Mouse (Mus musculus): ENCODE results near the gene Tmem245. TPM values are rescaled to one million over a fixed set of nuclear protein-coding genes. Genes with fewer than 3 reads are reported as not detected.

Tmem245 gene
- polyA plus RNA-seq, 1 experiment from 2014 or later = 14.6 TPM

DNA sequence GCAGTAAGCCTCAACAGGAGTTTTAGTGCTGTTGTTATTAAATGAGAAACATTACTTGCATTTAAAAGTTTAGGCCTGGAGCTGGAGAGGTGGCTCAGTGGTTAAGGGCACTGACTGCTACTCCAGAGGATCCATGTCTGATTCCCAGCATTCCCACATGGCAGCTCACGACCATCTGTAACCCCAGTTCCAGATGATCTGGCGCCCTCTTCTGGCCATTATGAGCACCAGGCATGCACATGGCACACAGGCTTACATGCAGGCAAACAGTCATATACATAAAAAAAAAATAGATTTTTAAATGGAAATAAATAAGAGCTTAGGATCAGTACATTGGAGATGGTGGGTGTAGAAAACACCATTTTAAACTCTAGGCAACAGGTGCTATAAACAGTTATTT lies 103.3 kb downstream of the Tmem245 start:
- no peak for ATAC-seq (ENCODE audit: insufficient number of reproducible peaks, insufficient read depth, low FRiP score, low TSS enrichment, low read depth)

GRCm38 (mm10) chr4:56842501-56842900 lies 104.7 kb downstream of the Tmem245 start:
- Histone ChIP-seq H3K27ac (no peak overlapping the region), H3K9ac (replicated peaks) (no peak overlapping the region), H3K9me3 (peaks cover 7% of the 10 kb centered on the region), H3K4me1 (replicated peaks) (no peaks in the 10 kb centered on the region), H3K4me2 (no peak overlapping the region), H3K36me3 (peaks cover 61% of the 10 kb centered on the region), H3K4me3 (replicated peaks) (no peak overlapping the region), H3K27me3 (no peaks in the 10 kb centered on the region)
- no peak for ATAC-seq (ENCODE audit: insufficient number of reproducible peaks, insufficient read depth, low FRiP score, low TSS enrichment, low read depth)
- WGBS = 86% methylated on average over 7 of the region's 7 CpGs

More for the DNA sequence above, 103.3 kb downstream of the Tmem245 start:
- Histone ChIP-seq H3K9me3 (peaks cover 7% of the 10 kb centered on the region), H3K27me3 (no peaks in the 10 kb centered on the region), H3K36me3 (peaks cover 49% of the 10 kb centered on the region), H3K9ac (replicated peaks) (no peak overlapping the region), H3K4me2 (no peak overlapping the region), H3K27ac (no peak overlapping the region), H3K4me1 (replicated peaks) (no peaks in the 10 kb centered on the region), H3K4me3 (replicated peaks) (no peak overlapping the region)
- WGBS = 88% methylated on average over 2 of the region's 2 CpGs

DNA sequence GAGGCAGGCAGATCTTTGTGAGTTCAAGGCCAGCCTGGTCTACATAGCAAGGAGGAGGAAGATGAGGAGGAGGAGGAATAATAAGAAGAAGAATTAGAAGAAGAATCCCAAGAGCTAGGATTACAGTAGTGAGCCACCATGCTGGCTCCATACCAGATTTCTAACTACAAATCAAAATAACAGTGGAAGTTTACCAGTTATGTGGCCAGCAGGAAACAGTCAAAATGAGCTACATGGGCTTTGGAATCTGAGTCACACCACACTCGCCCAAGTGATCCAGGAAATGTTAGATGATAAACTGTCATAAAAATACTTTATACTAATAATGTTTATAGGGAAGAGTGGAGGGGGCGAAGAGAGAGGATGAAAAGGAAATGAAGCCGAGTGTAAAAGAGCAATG lies 106.9 kb downstream of the Tmem245 start:
- Histone ChIP-seq H3K9me3 (peaks cover 7% of the 10 kb centered on the region), H3K4me3 (replicated peaks) (no peak overlapping the region), H3K27ac (no peak overlapping the region), H3K4me1 (replicated peaks) (no peaks in the 10 kb centered on the region), H3K9ac (replicated peaks) (no peak overlapping the region), H3K36me3 (peaks cover 64% of the 10 kb centered on the region), H3K4me2 (no peak overlapping the region), H3K27me3 (no peaks in the 10 kb centered on the region)
- 89% methylated on average over 3 of the region's 3 CpGs for WGBS
- no peak for ATAC-seq (ENCODE audit: insufficient number of reproducible peaks, insufficient read depth, low FRiP score, low TSS enrichment, low read depth)

GRCm38 (mm10) chr4:56837661-56838060 lies 109.6 kb downstream of the Tmem245 start:
- H3K36me3 ChIP-seq = peaks cover 69% of the 10 kb centered on the region

GRCm38 (mm10) chr4:56831998-56832397 lies 115.2 kb downstream of the Tmem245 start:
- H3K4me3 ChIP-seq (replicated peaks) = no peak overlapping the region
- H3K9me3 ChIP-seq = no peaks in the 10 kb centered on the region
- WGBS = 88% methylated on average over 7 of the region's 7 CpGs
- peaks cover 70% of the 10 kb centered on the region for H3K36me3 ChIP-seq
- H3K4me1 ChIP-seq (replicated peaks) = peaks cover 10% of the 10 kb centered on the region
- ATAC-seq (ENCODE audit: insufficient number of reproducible peaks, insufficient read depth, low FRiP score, low TSS enrichment, low read depth) = no peak
- no peak overlapping the region for H3K9ac ChIP-seq (replicated peaks)
- H3K27ac ChIP-seq = no peak overlapping the region
- H3K27me3 ChIP-seq = no peaks in the 10 kb centered on the region
- no peak overlapping the region for H3K4me2 ChIP-seq

More at GRCm38 (mm10) chr4:56837661-56838060, 109.6 kb downstream of the Tmem245 start:
- Histone ChIP-seq H3K4me1 (replicated peaks) (no peaks in the 10 kb centered on the region), H3K9ac (replicated peaks) (no peak overlapping the region), H3K4me3 (replicated peaks) (no peak overlapping the region), H3K27ac (no peak overlapping the region), H3K4me2 (no peak overlapping the region), H3K9me3 (no peaks in the 10 kb centered on the region), H3K27me3 (no peaks in the 10 kb centered on the region)
- WGBS = 85% methylated on average over 6 of the region's 6 CpGs
- ATAC-seq (ENCODE audit: insufficient number of reproducible peaks, insufficient read depth, low FRiP score, low TSS enrichment, low read depth) = no peak

- Histone ChIP-seq H3K9ac (replicated peaks) (no peak overlapping the region), H3K4me1 (replicated peaks) (peaks cover 10% of the 10 kb centered on the region), H3K4me3 (replicated peaks) (no peak overlapping the region), H3K27ac (no peak overlapping the region), H3K36me3 (peaks cover 70% of the 10 kb centered on the region), H3K4me2 (no peak overlapping the region), H3K27me3 (no peaks in the 10 kb centered on the region), H3K9me3 (no peaks in the 10 kb centered on the region)
- 52% methylated on average over 13 of the region's 13 CpGs for WGBS
- ATAC-seq (ENCODE audit: insufficient number of reproducible peaks, insufficient read depth, low FRiP score, low TSS enrichment, low read depth) = no peak
Measured at GRCm38 (mm10) chr4:56831013-56831609, 116.1 kb downstream of the Tmem245 start.

- Histone ChIP-seq H3K36me3 (peaks cover 59% of the 10 kb centered on the region), H3K27ac (peak overlapping the region; percentile 86), H3K4me2 (peak overlapping the region; percentile 9; the same call in 1 of the 2 replicates), H3K4me3 (replicated peaks) (no peak overlapping the region), H3K4me1 (replicated peaks) (peaks cover 10% of the 10 kb centered on the region), H3K27me3 (no peaks in the 10 kb centered on the region), H3K9ac (replicated peaks) (no peak overlapping the region), H3K9me3 (no peaks in the 10 kb centered on the region)
- 54% methylated on average over 7 of the region's 7 CpGs for WGBS
- peak; percentile 76; the same call in 1 of the 2 replicates for ATAC-seq (ENCODE audit: insufficient number of reproducible peaks, insufficient read depth, low FRiP score, low TSS enrichment, low read depth)
Measured at GRCm38 (mm10) chr4:56829511-56829921, 117.7 kb downstream of the Tmem245 start.

DNA sequence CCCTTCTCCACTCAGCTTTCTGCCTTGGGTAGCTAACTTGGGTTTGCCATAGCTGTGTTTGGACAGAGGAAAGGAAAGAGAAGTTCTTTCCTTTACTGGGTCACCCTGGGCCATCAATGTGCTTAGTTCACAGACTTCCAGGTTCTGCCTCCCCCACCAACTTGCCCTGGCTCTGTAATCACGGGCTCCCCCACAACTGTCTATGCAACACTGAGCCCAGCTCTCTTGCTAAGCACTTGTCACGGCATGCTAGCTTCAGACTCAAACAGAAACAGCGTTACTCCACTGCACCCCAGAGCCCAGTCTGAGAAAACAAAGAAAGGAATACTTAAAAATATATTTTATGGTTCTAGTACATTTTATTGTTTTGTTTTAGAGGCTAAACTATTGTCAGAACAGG lies 118.3 kb downstream of the Tmem245 start:
- no peak for ATAC-seq (ENCODE audit: insufficient number of reproducible peaks, insufficient read depth, low FRiP score, low TSS enrichment, low read depth)
- no peak overlapping the region for H3K9ac ChIP-seq (replicated peaks)
- 69% methylated on average over 3 of the region's 3 CpGs for WGBS
- H3K4me2 ChIP-seq = no peak overlapping the region
- H3K27me3 ChIP-seq = no peaks in the 10 kb centered on the region
- peaks cover 59% of the 10 kb centered on the region for H3K36me3 ChIP-seq
- no peak overlapping the region for H3K4me3 ChIP-seq (replicated peaks)
- H3K27ac ChIP-seq = peak overlapping the region; percentile 86
- peaks cover 10% of the 10 kb centered on the region for H3K4me1 ChIP-seq (replicated peaks)
- H3K9me3 ChIP-seq = no peaks in the 10 kb centered on the region

GRCm38 (mm10) chr4:56824231-56824630 lies 123.0 kb downstream of the Tmem245 start:
- Histone ChIP-seq H3K27ac (no peak overlapping the region), H3K4me3 (replicated peaks) (no peak overlapping the region), H3K36me3 (peaks cover 33% of the 10 kb centered on the region; the same call in 1 of the 2 replicates), H3K9me3 (no peaks in the 10 kb centered on the region), H3K9ac (replicated peaks) (no peak overlapping the region), H3K27me3 (no peaks in the 10 kb centered on the region), H3K4me2 (no peak overlapping the region), H3K4me1 (replicated peaks) (peaks cover 4% of the 10 kb centered on the region)
- no peak for ATAC-seq (ENCODE audit: insufficient number of reproducible peaks, insufficient read depth, low FRiP score, low TSS enrichment, low read depth)
- WGBS = 93% methylated on average over 9 of the region's 9 CpGs

DNA sequence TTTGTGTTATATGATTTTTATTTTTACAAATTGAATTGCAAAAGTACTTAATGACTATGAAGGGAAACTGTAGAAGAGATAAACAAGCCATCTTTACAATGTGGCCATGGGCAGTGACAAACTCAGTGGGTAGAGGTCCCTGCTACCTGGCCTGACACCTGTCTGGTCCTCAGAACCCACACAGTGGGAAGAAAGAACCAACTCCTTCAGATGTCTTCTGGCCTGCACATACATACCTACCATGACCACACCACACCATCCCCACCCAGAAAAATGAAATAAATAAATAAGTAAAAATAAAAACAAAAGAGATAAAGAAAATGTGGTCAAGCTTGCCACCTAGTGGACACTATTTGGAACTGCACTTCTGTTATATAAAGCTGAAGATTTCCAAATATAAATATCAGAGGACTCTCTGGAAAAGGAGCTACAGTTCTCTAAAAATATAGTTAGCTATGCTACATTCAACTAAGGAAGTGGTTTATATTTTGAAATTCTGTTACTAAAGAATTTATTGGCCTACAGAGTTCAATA lies 127.2 kb downstream of the Tmem245 start:
- H3K9ac ChIP-seq (replicated peaks) = no peak overlapping the region
- H3K9me3 ChIP-seq = no peaks in the 10 kb centered on the region
- no peak overlapping the region for H3K4me2 ChIP-seq
- H3K27me3 ChIP-seq = no peaks in the 10 kb centered on the region
- ATAC-seq (ENCODE audit: insufficient number of reproducible peaks, insufficient read depth, low FRiP score, low TSS enrichment, low read depth) = no peak
- H3K36me3 ChIP-seq = peaks cover 15% of the 10 kb centered on the region; the same call in 1 of the 2 replicates
- no peak overlapping the region for H3K4me3 ChIP-seq (replicated peaks)
- H3K27ac ChIP-seq = no peak overlapping the region
- H3K4me1 ChIP-seq (replicated peaks) = peaks cover 7% of the 10 kb centered on the region; the same call in 1 of the 2 replicates

Measured in limb, embryonic 12.5 days (tissue).